Mouse (Mus musculus): Measurements from ENCODE around the gene Mapk8. TPM values are rescaled to one million over a fixed set of nuclear protein-coding genes. Genes with fewer than 3 reads are reported as not detected.

Gene Mapk8
- polyA plus RNA-seq (2012; rRNA removed), result 90.5 and 94.8 TPM in 2 replicates

GRCm38 (mm10) chr14:33447027-33447569, at the start of gene Mapk8:
Mapk8 (minus strand) TSS chr14:33447158.

GRCm38 (mm10) chr14:33471331-33471730, 24.4 kb upstream of the Mapk8 start, which contains the start of gene Frmpd2:
Frmpd2 (plus strand) TSS chr14:33471696.

Other genes starting within 250 kb of the Mapk8 start
- gene Arhgap22, start 233.1 kb downstream of the Mapk8 start, polyA plus RNA-seq (2012; rRNA removed), result 2.0 and 2.4 TPM in 2 replicates
- 0.32 TPM in 2 replicates for gene Frmpd2, start 24.5 kb upstream of the Mapk8 start, polyA plus RNA-seq (2012; rRNA removed)
- gene Ptpn20, start 142.0 kb upstream of the Mapk8 start, polyA plus RNA-seq (2012; rRNA removed), result 0.26 and 0.43 TPM in 2 replicates

All from central nervous system, embryonic 18 days (tissue).